Mouse (Mus musculus): ENCODE measurements around the gene Uba7. TPM values are rescaled to one million over a fixed set of nuclear protein-coding genes. Genes with fewer than 3 reads are reported as not detected.
A peak's percentile ranks its signal among the peaks of the same experiment; 100 is the strongest.

Gene Uba7
- polyA plus RNA-seq, 1 experiment from 2014 or later, result 43.8 TPM

GRCm38 (mm10) chr9:107985131-107986119 is 10.1 kb downstream of the Uba7 start, which contains the start of gene Inka1:
Gene Inka1, minus strand, starts transcription at chr9:107985879.
- H3K27ac ChIP-seq (ENCODE audit: low read depth, low read length), result peak within 1 kb of the TSS; percentile 75
- 2% methylated on average over 58 of the region's 58 CpGs for WGBS
- peak within 1 kb of the TSS; percentile 61 for H3K4me3 ChIP-seq (ENCODE audit: low read depth, low read length)
- H3K36me3 ChIP-seq (ENCODE audit: control insufficient read depth, insufficient read depth), result peaks cover 12% of the 10 kb centered on the region
- H3K27me3 ChIP-seq (replicated peaks; ENCODE audit: control insufficient read depth, insufficient read depth, low read length), result no peaks in the 10 kb centered on the region
- no peaks in the 10 kb centered on the region for H3K9me3 ChIP-seq (ENCODE audit: control insufficient read depth)
- peak; percentile 53 for ATAC-seq
- H3K9ac ChIP-seq (ENCODE audit: low read depth, low read length), result peak within 1 kb of the TSS; percentile 50
- H3K4me1 ChIP-seq (replicated peaks; ENCODE audit: control insufficient read depth, insufficient read depth, low read length), result 0 out of 2 replicates have a peak, but pooled peaks cover 2% of the 10 kb centered on the region
- peak within 1 kb of the TSS; percentile 84 for H3K4me2 ChIP-seq (replicated peaks; ENCODE audit: low read depth)
- TF ChIP-seq CTCF (IDR thresholded peaks at IDR 0.05; ENCODE audit: low read depth), result peak; percentile 20; the same call in 1 of the 2 replicates

GRCm38 (mm10) chr9:107986376-107986775 is 11.1 kb downstream of the Uba7 start:
- Histone ChIP-seq H3K4me3 (ENCODE audit: low read depth, low read length) (peak overlapping the region; percentile 61), H3K4me1 (replicated peaks; ENCODE audit: control insufficient read depth, insufficient read depth, low read length) (no peaks in the 10 kb centered on the region), H3K9ac (ENCODE audit: low read depth, low read length) (no peak overlapping the region), H3K27me3 (replicated peaks; ENCODE audit: control insufficient read depth, insufficient read depth, low read length) (no peaks in the 10 kb centered on the region), H3K4me2 (replicated peaks; ENCODE audit: low read depth) (peak overlapping the region; percentile 84), H3K9me3 (ENCODE audit: control insufficient read depth) (no peaks in the 10 kb centered on the region), H3K27ac (ENCODE audit: low read depth, low read length) (no peak overlapping the region), H3K36me3 (ENCODE audit: control insufficient read depth, insufficient read depth) (peaks cover 5% of the 10 kb centered on the region)
- WGBS, result 3% methylated on average over 18 of the region's 18 CpGs
- ATAC-seq, result peak; percentile 37; the same call in 1 of the 2 replicates
- peak; percentile 95 for TF ChIP-seq CTCF (IDR thresholded peaks at IDR 0.05; ENCODE audit: low read depth)

GRCm38 (mm10) chr9:107987950-107988349 is 12.6 kb downstream of the Uba7 start:
- Histone ChIP-seq H3K9me3 (ENCODE audit: control insufficient read depth) (no peaks in the 10 kb centered on the region), H3K27ac (ENCODE audit: low read depth, low read length) (no peak overlapping the region), H3K9ac (ENCODE audit: low read depth, low read length) (no peak overlapping the region), H3K36me3 (ENCODE audit: control insufficient read depth, insufficient read depth) (peaks cover 5% of the 10 kb centered on the region), H3K27me3 (replicated peaks; ENCODE audit: control insufficient read depth, insufficient read depth, low read length) (no peaks in the 10 kb centered on the region), H3K4me3 (ENCODE audit: low read depth, low read length) (no peak overlapping the region), H3K4me1 (replicated peaks; ENCODE audit: control insufficient read depth, insufficient read depth, low read length) (no peaks in the 10 kb centered on the region), H3K4me2 (replicated peaks; ENCODE audit: low read depth) (no peak overlapping the region)
- 74% methylated on average over 3 of the region's 3 CpGs for WGBS
- no peak for TF ChIP-seq CTCF (IDR thresholded peaks at IDR 0.05; ENCODE audit: low read depth)
- ATAC-seq, result no peak

- no peaks in the 10 kb centered on the region for H3K36me3 ChIP-seq (ENCODE audit: control insufficient read depth, insufficient read depth)
- WGBS, result 72% methylated on average over 2 of the region's 2 CpGs
- no peak within 1 kb of the TSS for H3K9ac ChIP-seq (ENCODE audit: low read depth, low read length)
- H3K9me3 ChIP-seq (ENCODE audit: control insufficient read depth), result no peaks in the 10 kb centered on the region
- H3K4me2 ChIP-seq (replicated peaks; ENCODE audit: low read depth), result no peak within 1 kb of the TSS
- no peaks in the 10 kb centered on the region for H3K27me3 ChIP-seq (replicated peaks; ENCODE audit: control insufficient read depth, insufficient read depth, low read length)
- H3K27ac ChIP-seq (ENCODE audit: low read depth, low read length), result no peak within 1 kb of the TSS
- no peaks in the 10 kb centered on the region for H3K4me1 ChIP-seq (replicated peaks; ENCODE audit: control insufficient read depth, insufficient read depth, low read length)
- no peak within 1 kb of the TSS for H3K4me3 ChIP-seq (ENCODE audit: low read depth, low read length)
- no peak for ATAC-seq
- TF ChIP-seq CTCF (IDR thresholded peaks at IDR 0.05; ENCODE audit: low read depth), result no peak
Observed at GRCm38 (mm10) chr9:107992197-107992596, 16.9 kb downstream of the Uba7 start, which contains the start of gene Cdhr4. Gene Cdhr4, plus strand, starts transcription at chr9:107992497.

GRCm38 (mm10) chr9:107993013-107993412 is 17.7 kb downstream of the Uba7 start:
- H3K27ac ChIP-seq (ENCODE audit: low read depth, low read length), result no peak overlapping the region
- no peak overlapping the region for H3K9ac ChIP-seq (ENCODE audit: low read depth, low read length)
- H3K9me3 ChIP-seq (ENCODE audit: control insufficient read depth), result no peaks in the 10 kb centered on the region
- no peak overlapping the region for H3K4me2 ChIP-seq (replicated peaks; ENCODE audit: low read depth)
- H3K27me3 ChIP-seq (replicated peaks; ENCODE audit: control insufficient read depth, insufficient read depth, low read length), result no peaks in the 10 kb centered on the region
- H3K4me3 ChIP-seq (ENCODE audit: low read depth, low read length), result no peak overlapping the region
- 87% methylated on average over 11 of the region's 11 CpGs for WGBS
- H3K4me1 ChIP-seq (replicated peaks; ENCODE audit: control insufficient read depth, insufficient read depth, low read length), result no peaks in the 10 kb centered on the region
- no peak for ATAC-seq
- no peaks in the 10 kb centered on the region for H3K36me3 ChIP-seq (ENCODE audit: control insufficient read depth, insufficient read depth)
- TF ChIP-seq CTCF (IDR thresholded peaks at IDR 0.05; ENCODE audit: low read depth), result no peak

GRCm38 (mm10) chr9:107994464-107994863 is 19.2 kb downstream of the Uba7 start:
- no peak for ATAC-seq
- WGBS, result 53% methylated on average over 2 of the region's 2 CpGs
- H3K9ac ChIP-seq (ENCODE audit: low read depth, low read length), result no peak overlapping the region
- H3K27ac ChIP-seq (ENCODE audit: low read depth, low read length), result no peak overlapping the region
- no peaks in the 10 kb centered on the region for H3K27me3 ChIP-seq (replicated peaks; ENCODE audit: control insufficient read depth, insufficient read depth, low read length)
- no peak for TF ChIP-seq CTCF (IDR thresholded peaks at IDR 0.05; ENCODE audit: low read depth)
- no peak overlapping the region for H3K4me2 ChIP-seq (replicated peaks; ENCODE audit: low read depth)
- H3K4me3 ChIP-seq (ENCODE audit: low read depth, low read length), result no peak overlapping the region
- H3K9me3 ChIP-seq (ENCODE audit: control insufficient read depth), result no peaks in the 10 kb centered on the region
- no peaks in the 10 kb centered on the region for H3K36me3 ChIP-seq (ENCODE audit: control insufficient read depth, insufficient read depth)
- H3K4me1 ChIP-seq (replicated peaks; ENCODE audit: control insufficient read depth, insufficient read depth, low read length), result no peaks in the 10 kb centered on the region

Measured in intestine, postnatal 0 days (tissue).